Mouse (Mus musculus) macrophage (primary cell): ENCODE results near the gene Rad9b. TPM values are rescaled to one million over a fixed set of nuclear protein-coding genes. Genes with fewer than 3 reads are reported as not detected.

Source experiments
- H3K27ac ChIP-seq: fragments of 350-480 bp; formaldehyde crosslinking; 2 replicates; pipeline ENCODE4 v1.9.0; 2021
- H3K36me3 ChIP-seq: fragments of 350-480 bp; formaldehyde crosslinking; 2 replicates; pipeline ENCODE4 v1.9.0; 2021; ENCODE audit errors: inconsistent target
- H3K4me3 ChIP-seq: fragments of 350-480 bp; formaldehyde crosslinking; 2 replicates; pipeline ENCODE4 v1.9.0; 2021; ENCODE audit errors: inconsistent target
- H3K79me2 ChIP-seq: fragments of 350-480 bp; formaldehyde crosslinking; 2 replicates; pipeline ENCODE4 v1.9.0; 2021; ENCODE audit errors: inconsistent target
- WGBS: methylation state at CpG from one replicate; pipeline ENCODE4 v1.1.7; 2026; ENCODE audit warnings: inconsistent platforms; ENCODE audit not compliant: missing documents; 5-methylcytosine and 5-hydroxymethylcytosine counted together
- polyA plus RNA-seq: library from polyadenylated mRNA; stranded (reverse); fragments of 250-400 nt; gene quantifications from 3 replicates; pipeline ENCODE4 v1.2.4, GENCODE M21; 2018; ENCODE audit warnings: inconsistent platforms

The Rad9b gene
- polyA plus RNA-seq, 1 experiment from 2014 or later = 0.77 TPM

GRCm38 (mm10) chr5:122390006-122390405 is 36.0 kb upstream of the Rad9b start:
- Histone ChIP-seq H3K27ac (no peak overlapping the region), H3K79me2 (peaks cover 34% of the 10 kb centered on the region)
- WGBS = 85% methylated on average over 5 of the region's 5 CpGs

GRCm38 (mm10) chr5:122379374-122380155 is 25.5 kb upstream of the Rad9b start:
- Histone ChIP-seq H3K4me3 (no peak overlapping the region), H3K36me3 (peaks cover 16% of the 10 kb centered on the region), H3K27ac (no peak overlapping the region), H3K79me2 (no peaks in the 10 kb centered on the region)
- 56% methylated on average over 10 of the region's 11 CpGs for WGBS

More at GRCm38 (mm10) chr5:122390006-122390405, 36.0 kb upstream of the Rad9b start:
- Histone ChIP-seq H3K4me3 (no peak overlapping the region), H3K36me3 (no peaks in the 10 kb centered on the region)

- peaks cover 8% of the 10 kb centered on the region; the same call in 1 of the 2 replicates for H3K79me2 ChIP-seq
- H3K27ac ChIP-seq = no peak overlapping the region
- H3K4me3 ChIP-seq = no peak overlapping the region
- 96% methylated on average over 12 of the region's 12 CpGs for WGBS
- peaks cover 16% of the 10 kb centered on the region for H3K36me3 ChIP-seq
Observed at GRCm38 (mm10) chr5:122378171-122378570, 24.1 kb upstream of the Rad9b start.

GRCm38 (mm10) chr5:122377101-122377833 is 23.2 kb upstream of the Rad9b start:
- peaks cover 14% of the 10 kb centered on the region for H3K36me3 ChIP-seq
- H3K27ac ChIP-seq = no peak overlapping the region
- H3K4me3 ChIP-seq = no peak overlapping the region
- WGBS = 93% methylated on average over 4 of the region's 4 CpGs
- peaks cover 14% of the 10 kb centered on the region for H3K79me2 ChIP-seq

GRCm38 (mm10) chr5:122372878-122373277 is 18.8 kb upstream of the Rad9b start:
- Histone ChIP-seq H3K4me3 (peak overlapping the region; percentile 80), H3K79me2 (peaks cover 14% of the 10 kb centered on the region), H3K36me3 (peaks cover 2% of the 10 kb centered on the region; the same call in 1 of the 2 replicates), H3K27ac (peak overlapping the region; percentile 43)
- whole genome bisulfite sequencing = 3% methylated on average over 5 of the region's 5 CpGs

- WGBS = under 1% methylated on average over 52 of the region's 53 CpGs
- Histone ChIP-seq H3K27ac (peak within 1 kb of the TSS; percentile 43), H3K4me3 (peak within 1 kb of the TSS; percentile 80), H3K36me3 (peaks cover 6% of the 10 kb centered on the region; the same call in 1 of the 2 replicates), H3K79me2 (peaks cover 14% of the 10 kb centered on the region)
Observed at GRCm38 (mm10) chr5:122372192-122372769, 18.2 kb upstream of the Rad9b start, which contains the start of gene Fam216a. Gene Fam216a (minus strand): TSS chr5:122372364.

GRCm38 (mm10) chr5:122371591-122372191 is 17.7 kb upstream of the Rad9b start, which contains the start of gene Gpn3:
Gene Gpn3 (plus strand): TSS chr5:122371876.
- 2% methylated on average over 34 of the region's 46 CpGs for WGBS
- Histone ChIP-seq H3K79me2 (peaks cover 14% of the 10 kb centered on the region), H3K36me3 (peaks cover 6% of the 10 kb centered on the region; the same call in 1 of the 2 replicates), H3K27ac (peak within 1 kb of the TSS; percentile 43), H3K4me3 (peak within 1 kb of the TSS; percentile 80)

GRCm38 (mm10) chr5:122354492-122355067 is 547 bp upstream of the Rad9b start:
- Histone ChIP-seq H3K27ac (peak overlapping the region; percentile 74), H3K4me3 (peak overlapping the region; percentile 76), H3K79me2 (peaks cover 50% of the 10 kb centered on the region), H3K36me3 (no peaks in the 10 kb centered on the region)
- 2% methylated on average over 57 of the region's 57 CpGs for WGBS

GRCm38 (mm10) chr5:122345777-122346176 is 8.3 kb downstream of the Rad9b start:
- Histone ChIP-seq H3K36me3 (no peaks in the 10 kb centered on the region), H3K4me3 (no peak overlapping the region), H3K79me2 (no peaks in the 10 kb centered on the region), H3K27ac (no peak overlapping the region)
- 95% methylated on average over 4 of the region's 4 CpGs for WGBS

- no peak overlapping the region for H3K4me3 ChIP-seq
- WGBS = 15% methylated on average over 5 of the region's 5 CpGs
- H3K36me3 ChIP-seq = no peaks in the 10 kb centered on the region
- H3K79me2 ChIP-seq = no peaks in the 10 kb centered on the region
- H3K27ac ChIP-seq = peak overlapping the region; percentile 36
Observed at GRCm38 (mm10) chr5:122344260-122344659, 9.8 kb downstream of the Rad9b start.

- Histone ChIP-seq H3K36me3 (no peaks in the 10 kb centered on the region), H3K4me3 (no peak overlapping the region), H3K79me2 (no peaks in the 10 kb centered on the region), H3K27ac (peak overlapping the region; percentile 36)
- WGBS = 10% methylated on average over 7 of the region's 7 CpGs
Observed at GRCm38 (mm10) chr5:122343768-122344167, 10.3 kb downstream of the Rad9b start.

- Histone ChIP-seq H3K27ac (peak overlapping the region; percentile 36; the same call in 1 of the 2 replicates), H3K79me2 (no peaks in the 10 kb centered on the region), H3K4me3 (no peak overlapping the region), H3K36me3 (no peaks in the 10 kb centered on the region)
- WGBS = 18% methylated on average over 1 of the region's 1 CpGs
Observed at GRCm38 (mm10) chr5:122342874-122343273, 11.2 kb downstream of the Rad9b start.

GRCm38 (mm10) chr5:122336554-122337294 is 17.3 kb downstream of the Rad9b start:
- 84% methylated on average over 7 of the region's 7 CpGs for WGBS
- Histone ChIP-seq H3K27ac (no peak overlapping the region), H3K4me3 (no peak overlapping the region), H3K36me3 (no peaks in the 10 kb centered on the region), H3K79me2 (no peaks in the 10 kb centered on the region)
